Mouse (Mus musculus): ENCODE results near the gene Arhgap23. TPM values are rescaled to one million over a fixed set of nuclear protein-coding genes. Genes with fewer than 3 reads are reported as not detected.

Arhgap23 gene
- polyA plus RNA-seq, 1 experiment from 2014 or later: 8.4 TPM

DNA sequence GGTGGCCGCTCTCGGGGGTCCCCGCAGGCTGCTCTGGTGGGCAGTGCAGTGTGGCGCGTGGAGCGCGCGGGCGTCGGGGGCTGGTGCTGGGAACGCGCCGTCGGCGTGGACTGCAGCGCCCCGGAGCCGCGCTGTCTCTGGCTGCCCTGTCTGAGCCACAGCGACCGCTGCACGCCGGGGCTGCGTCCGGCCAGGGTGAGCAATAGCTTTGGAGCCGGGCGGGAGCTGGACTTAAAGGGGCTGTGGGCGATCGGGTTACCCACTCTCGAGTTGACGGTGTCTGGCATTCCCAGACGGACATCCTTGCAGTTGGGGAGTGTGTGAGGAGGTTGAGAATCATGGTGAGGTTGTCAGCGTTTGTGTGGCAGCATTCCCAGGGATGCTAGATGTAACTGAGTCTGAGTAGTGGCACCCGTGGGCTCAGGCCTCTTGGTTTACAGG is 25.1 kb downstream of the Arhgap23 start:
- Histone ChIP-seq H3K4me1 (peaks cover 29% of the 10 kb centered on the region), H3K4me3 (peak overlapping the region; percentile 30), H3K36me3 (no peaks in the 10 kb centered on the region), H3K27me3 (peaks cover 21% of the 10 kb centered on the region; the same call in 1 of the 2 replicates), H3K9ac (replicated peaks) (peak overlapping the region; percentile 7; the same call in 1 of the 2 replicates), H3K9me3 (no peaks in the 10 kb centered on the region), H3K27ac (replicated peaks) (no peak overlapping the region), H3K4me2 (replicated peaks) (peak overlapping the region; percentile 34)
- ATAC-seq (replicated peaks): no peak
- WGBS: 3% methylated on average over 34 of the region's 34 CpGs

DNA sequence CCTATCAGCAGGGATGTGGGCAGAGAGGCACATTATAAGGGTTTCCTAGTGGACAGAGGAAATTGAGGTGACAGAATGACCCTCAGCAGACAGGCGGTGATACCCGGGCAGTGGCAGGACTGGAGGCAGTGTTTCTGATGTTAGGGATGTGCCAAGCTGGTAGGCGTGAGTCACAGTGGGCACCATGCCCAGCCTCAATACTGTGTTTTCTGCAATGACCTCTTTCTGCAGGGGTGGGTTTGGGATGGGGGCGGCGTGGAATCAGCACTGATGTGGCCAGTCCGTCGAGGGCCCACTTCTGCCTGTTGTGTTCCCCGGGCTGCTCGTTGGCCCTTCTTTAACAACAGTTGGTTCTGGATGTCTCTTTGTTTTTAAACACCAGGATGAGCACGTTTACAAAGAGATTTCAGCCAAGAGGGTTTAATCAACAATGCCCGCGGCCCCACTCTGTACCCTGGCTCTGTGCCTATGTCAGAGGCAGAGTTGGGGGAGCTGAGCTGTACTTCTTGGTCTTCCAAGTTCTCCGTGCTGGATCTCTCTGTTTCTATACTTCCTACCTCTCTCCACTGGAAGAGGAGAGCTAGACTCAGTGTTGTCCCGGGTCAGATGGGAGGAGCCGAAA is 25.8 kb downstream of the Arhgap23 start:
- H3K4me1 ChIP-seq: peaks cover 29% of the 10 kb centered on the region
- H3K36me3 ChIP-seq: no peaks in the 10 kb centered on the region
- 33% methylated on average over 15 of the region's 15 CpGs for WGBS
- H3K27me3 ChIP-seq: peaks cover 21% of the 10 kb centered on the region; the same call in 1 of the 2 replicates
- peak overlapping the region; percentile 34 for H3K4me2 ChIP-seq (replicated peaks)
- no peak overlapping the region for H3K27ac ChIP-seq (replicated peaks)
- 0 out of 2 replicates have a peak, but pooled peaks have one; percentile 11 for ATAC-seq (replicated peaks)
- H3K9ac ChIP-seq (replicated peaks): no peak overlapping the region
- no peaks in the 10 kb centered on the region for H3K9me3 ChIP-seq
- peak overlapping the region; percentile 30; the same call in 1 of the 2 replicates for H3K4me3 ChIP-seq

- no peak for ATAC-seq (replicated peaks)
- Histone ChIP-seq H3K36me3 (no peaks in the 10 kb centered on the region), H3K4me2 (replicated peaks) (no peak overlapping the region), H3K27me3 (peaks cover 21% of the 10 kb centered on the region; the same call in 1 of the 2 replicates), H3K27ac (replicated peaks) (no peak overlapping the region), H3K9me3 (no peaks in the 10 kb centered on the region), H3K9ac (replicated peaks) (no peak overlapping the region), H3K4me3 (no peak overlapping the region), H3K4me1 (peaks cover 29% of the 10 kb centered on the region)
- 7% methylated on average over 3 of the region's 3 CpGs for WGBS
These were observed 26.4 kb downstream of the Arhgap23 start for GRCm38 (mm10) chr11:97441658-97442125.

GRCm38 (mm10) chr11:97442891-97443675 is 27.8 kb downstream of the Arhgap23 start:
- H3K4me3 ChIP-seq: no peak overlapping the region
- H3K36me3 ChIP-seq: no peaks in the 10 kb centered on the region
- H3K27me3 ChIP-seq: peaks cover 21% of the 10 kb centered on the region; the same call in 1 of the 2 replicates
- WGBS: 87% methylated on average over 11 of the region's 11 CpGs
- ATAC-seq (replicated peaks): no peak
- no peaks in the 10 kb centered on the region for H3K9me3 ChIP-seq
- no peak overlapping the region for H3K9ac ChIP-seq (replicated peaks)
- H3K4me1 ChIP-seq: peaks cover 29% of the 10 kb centered on the region
- no peak overlapping the region for H3K4me2 ChIP-seq (replicated peaks)
- H3K27ac ChIP-seq (replicated peaks): no peak overlapping the region

DNA sequence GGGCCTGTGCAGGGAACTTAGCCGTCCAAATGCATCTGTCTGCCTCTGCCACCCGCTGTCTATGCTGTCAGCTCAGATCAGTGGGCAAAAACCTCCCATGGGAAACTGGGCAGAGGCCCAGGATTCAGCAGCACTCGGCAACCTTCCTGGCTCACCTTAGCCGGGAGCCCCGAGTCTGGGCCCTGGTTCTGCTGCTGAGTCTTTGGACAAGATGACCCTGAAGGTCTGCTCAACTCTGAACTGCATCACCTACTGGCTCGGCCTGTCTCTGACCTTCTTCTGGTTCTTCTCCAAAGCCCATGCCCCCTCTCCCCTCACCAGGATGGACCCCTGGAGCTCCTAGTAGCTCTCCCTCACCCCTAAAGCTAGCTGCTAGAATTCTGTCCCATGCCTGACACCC is 30.3 kb downstream of the Arhgap23 start:
- no peaks in the 10 kb centered on the region for H3K9me3 ChIP-seq
- no peak overlapping the region for H3K9ac ChIP-seq (replicated peaks)
- no peak overlapping the region for H3K4me3 ChIP-seq
- no peak overlapping the region for H3K27ac ChIP-seq (replicated peaks)
- peaks cover 33% of the 10 kb centered on the region for H3K4me1 ChIP-seq
- no peaks in the 10 kb centered on the region; the same call in 1 of the 2 replicates for H3K27me3 ChIP-seq
- H3K36me3 ChIP-seq: 0 out of 2 replicates have a peak, but pooled peaks cover 3% of the 10 kb centered on the region
- 80% methylated on average over 6 of the region's 6 CpGs for WGBS
- ATAC-seq (replicated peaks): no peak
- H3K4me2 ChIP-seq (replicated peaks): no peak overlapping the region

DNA sequence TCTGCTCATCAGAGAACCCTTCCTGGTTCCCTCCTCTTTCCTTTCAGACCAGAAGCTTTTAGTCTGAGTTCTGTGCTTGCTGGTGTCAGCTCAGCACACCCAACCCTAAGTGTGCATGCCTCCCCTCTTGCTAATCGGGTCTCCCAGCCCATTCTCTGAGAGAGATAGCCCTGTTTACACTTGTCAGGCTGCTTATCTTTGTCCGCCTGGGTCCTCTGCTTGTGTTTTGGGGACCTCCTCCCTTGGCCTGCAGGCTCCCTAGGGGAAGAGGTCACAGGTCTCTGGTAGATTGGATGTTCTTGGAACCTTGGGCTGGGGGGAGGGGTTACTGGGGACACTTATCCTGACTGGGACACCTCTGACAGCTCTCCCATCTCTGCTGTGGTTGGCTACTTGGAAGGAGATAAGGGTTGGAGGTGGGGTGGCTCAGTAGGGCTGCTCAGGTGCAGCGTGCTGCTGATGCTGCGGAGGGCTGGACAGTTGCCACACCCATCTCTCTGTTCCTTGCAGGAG is 30.7 kb downstream of the Arhgap23 start:
- Histone ChIP-seq H3K36me3 (0 out of 2 replicates have a peak, but pooled peaks cover 3% of the 10 kb centered on the region), H3K27me3 (no peaks in the 10 kb centered on the region; the same call in 1 of the 2 replicates), H3K9me3 (no peaks in the 10 kb centered on the region), H3K4me1 (peaks cover 33% of the 10 kb centered on the region), H3K27ac (replicated peaks) (no peak overlapping the region), H3K4me3 (no peak overlapping the region), H3K9ac (replicated peaks) (no peak overlapping the region), H3K4me2 (replicated peaks) (no peak overlapping the region)
- ATAC-seq (replicated peaks): no peak
- WGBS: 56% methylated on average over 4 of the region's 4 CpGs

DNA sequence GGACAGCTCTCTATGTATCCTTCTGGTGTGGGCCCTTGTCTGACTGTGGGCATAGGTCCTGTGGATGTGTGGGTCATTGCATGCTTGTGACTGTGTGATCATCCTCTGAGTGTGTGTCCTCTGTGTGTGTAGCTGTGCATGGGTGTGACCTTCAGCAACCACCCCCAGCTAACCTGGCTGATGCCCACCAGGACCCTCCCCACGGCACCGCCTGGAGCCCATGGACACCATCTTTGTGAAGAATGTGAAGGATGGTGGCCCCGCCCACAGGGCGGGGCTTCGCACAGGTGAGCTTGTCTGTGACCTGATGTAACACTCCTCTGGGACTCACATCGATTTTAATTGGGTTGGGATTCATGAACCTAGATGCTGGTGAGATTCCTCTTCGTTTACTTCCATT is 32.6 kb downstream of the Arhgap23 start:
- Histone ChIP-seq H3K36me3 (0 out of 2 replicates have a peak, but pooled peaks cover 3% of the 10 kb centered on the region), H3K9ac (replicated peaks) (no peak overlapping the region)

DNA sequence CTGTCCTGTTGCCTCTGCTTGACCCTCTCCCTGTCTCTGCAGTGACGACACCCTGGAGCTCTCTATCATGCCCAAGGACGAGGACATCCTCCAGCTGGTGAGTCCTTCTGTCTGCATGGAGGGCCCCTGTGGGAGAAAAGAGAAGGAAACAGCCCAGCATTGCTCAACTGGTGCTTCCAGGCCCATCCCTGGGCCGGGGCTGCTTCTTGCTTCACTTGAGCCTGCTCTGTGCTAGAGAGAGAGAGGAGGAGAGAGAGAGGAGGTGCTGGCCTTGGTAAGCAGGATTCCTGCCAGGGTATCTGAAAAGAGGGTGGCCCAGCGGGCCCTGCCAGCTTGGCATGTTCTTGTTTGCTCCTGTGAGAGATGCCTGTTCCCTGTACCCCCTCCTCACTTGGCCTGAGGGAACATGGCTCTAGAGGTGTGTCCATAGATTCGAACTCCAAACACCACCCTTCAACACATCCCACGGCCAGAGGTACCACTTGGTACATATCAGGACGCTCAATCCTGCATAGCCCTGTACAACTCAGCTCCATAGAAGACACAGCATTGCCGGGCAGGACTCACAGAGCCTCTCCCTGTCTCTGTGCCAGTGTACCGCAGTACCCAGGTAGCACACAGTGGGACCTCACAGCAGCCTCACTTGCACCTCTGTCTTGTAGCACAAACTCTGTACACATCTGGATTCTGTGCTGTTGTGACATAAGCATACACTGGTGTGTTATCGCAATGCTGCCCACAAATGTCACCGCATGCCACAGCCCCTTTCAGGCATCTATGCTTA is 33.5 kb downstream of the Arhgap23 start:
- H3K27ac ChIP-seq (replicated peaks): no peak overlapping the region
- no peak for ATAC-seq (replicated peaks)
- 88% methylated on average over 11 of the region's 11 CpGs for WGBS

More for the DNA sequence above, 32.6 kb downstream of the Arhgap23 start:
- Histone ChIP-seq H3K4me3 (no peak overlapping the region), H3K27ac (replicated peaks) (no peak overlapping the region), H3K4me2 (replicated peaks) (no peak overlapping the region), H3K4me1 (peaks cover 37% of the 10 kb centered on the region), H3K9me3 (no peaks in the 10 kb centered on the region), H3K27me3 (no peaks in the 10 kb centered on the region)
- WGBS: 78% methylated on average over 7 of the region's 7 CpGs
- no peak for ATAC-seq (replicated peaks)

GRCm38 (mm10) chr11:97449601-97450293 is 34.4 kb downstream of the Arhgap23 start:
- peak; percentile 85 for ATAC-seq (replicated peaks)
- H3K27me3 ChIP-seq: no peaks in the 10 kb centered on the region
- H3K4me2 ChIP-seq (replicated peaks): peak overlapping the region; percentile 73
- H3K27ac ChIP-seq (replicated peaks): peak overlapping the region; percentile 70
- H3K9ac ChIP-seq (replicated peaks): peak overlapping the region; percentile 64
- peaks cover 46% of the 10 kb centered on the region for H3K4me1 ChIP-seq
- no peaks in the 10 kb centered on the region for H3K9me3 ChIP-seq
- 7% methylated on average over 15 of the region's 15 CpGs for whole genome bisulfite sequencing
- peak overlapping the region; percentile 56 for H3K4me3 ChIP-seq
- H3K36me3 ChIP-seq: 0 out of 2 replicates have a peak, but pooled peaks cover 5% of the 10 kb centered on the region

More for the DNA sequence above, 33.5 kb downstream of the Arhgap23 start:
- H3K4me2 ChIP-seq (replicated peaks): no peak overlapping the region
- H3K36me3 ChIP-seq: 0 out of 2 replicates have a peak, but pooled peaks cover 3% of the 10 kb centered on the region
- H3K27me3 ChIP-seq: no peaks in the 10 kb centered on the region
- no peak overlapping the region for H3K4me3 ChIP-seq
- H3K4me1 ChIP-seq: peaks cover 46% of the 10 kb centered on the region
- H3K9me3 ChIP-seq: no peaks in the 10 kb centered on the region
- H3K9ac ChIP-seq (replicated peaks): no peak overlapping the region

DNA sequence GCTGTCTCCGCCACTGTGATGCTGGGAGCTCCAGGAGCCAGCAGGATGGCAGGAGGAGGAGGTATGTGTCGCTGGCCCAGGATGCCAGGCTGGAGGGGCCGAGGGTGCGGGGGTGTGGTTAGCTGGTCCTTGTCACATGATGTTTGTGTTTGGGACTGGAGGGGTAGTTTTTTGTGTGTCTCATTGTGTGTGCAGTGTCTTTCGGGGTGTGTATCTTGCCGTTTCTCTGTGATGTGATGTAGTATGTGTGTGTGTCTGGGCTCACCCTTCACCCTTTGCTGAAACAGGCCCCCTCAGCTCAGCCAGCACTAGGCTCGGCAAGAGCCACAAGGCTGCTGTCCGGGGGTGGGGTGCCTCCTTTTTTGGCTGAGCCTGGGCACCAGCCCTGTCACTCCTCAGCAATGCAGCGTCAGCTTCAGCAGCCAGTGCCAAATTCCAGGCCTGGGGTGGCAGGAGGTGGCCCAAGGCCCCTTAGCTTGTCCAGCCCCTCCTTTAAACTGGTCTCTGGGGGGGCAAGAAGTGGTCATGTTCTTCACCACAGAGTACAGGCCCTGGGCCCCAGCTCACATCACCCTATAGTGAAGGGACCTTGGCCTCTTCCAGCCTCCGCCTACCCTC is 35.1 kb downstream of the Arhgap23 start:
- 17% methylated on average over 10 of the region's 10 CpGs for WGBS
- ATAC-seq (replicated peaks): peak; percentile 54
- H3K27me3 ChIP-seq: no peaks in the 10 kb centered on the region
- peak overlapping the region; percentile 73 for H3K4me2 ChIP-seq (replicated peaks)
- peak overlapping the region; percentile 56 for H3K4me3 ChIP-seq
- H3K36me3 ChIP-seq: peaks cover 9% of the 10 kb centered on the region; the same call in 1 of the 2 replicates
- H3K9me3 ChIP-seq: no peaks in the 10 kb centered on the region
- peak overlapping the region; percentile 64 for H3K9ac ChIP-seq (replicated peaks)
- H3K27ac ChIP-seq (replicated peaks): peak overlapping the region; percentile 70
- H3K4me1 ChIP-seq: peaks cover 46% of the 10 kb centered on the region

All from forebrain, embryonic 15.5 days (tissue).